Mouse (Mus musculus) MEL (cell line): ENCODE measurements around the gene Rnaset2b.
"Not testable (repeated sequence)": the region's sequence is repeated elsewhere in the genome, so short reads cannot be mapped to it uniquely, and the experiment has no call there.

Source experiments
- CTCF ChIP-seq, 3 experiments: IDR thresholded peaks in 2 of 3; conservative IDR thresholded peaks in 1 of 3; 2 replicates each; pipeline ENCODE4 v1.5.1; 2011 to 2012; ENCODE audit warnings: low read length in 3 of 3, low read depth in 2 of 3, mild to moderate bottlenecking in 2 of 3, improper control_type of control experiment in 1 of 3, inconsistent platforms in 1 of 3, mixed read lengths in 1 of 3, moderate library complexity in 1 of 3; ENCODE audit not compliant: control insufficient read depth in 1 of 3, insufficient read depth in 1 of 3, poor library complexity in 1 of 3, severe bottlenecking in 1 of 3
- GATA1 ChIP-seq: IDR thresholded peaks from 2 replicates; pipeline ENCODE4 v1.6.1; 2011; ENCODE audit warnings: low read depth, low read length, improper control_type of control experiment
- MAFK ChIP-seq: IDR thresholded peaks from 2 replicates; pipeline ENCODE4 v1.6.1; 2011; ENCODE audit warnings: low read depth, mild to moderate bottlenecking, low read length, improper control_type of control experiment, borderline replicate concordance
- MXI1 ChIP-seq: IDR thresholded peaks from 2 replicates; pipeline ENCODE4 v1.6.1; 2011; ENCODE audit warnings: mild to moderate bottlenecking, low read depth, low read length, improper control_type of control experiment
- POLR2A ChIP-seq, 2 experiments: IDR thresholded peaks; 2 replicates each; pipeline ENCODE4 v1.6.1; 2011 to 2012; ENCODE audit warnings: low read length in 2 of 2, mild to moderate bottlenecking in 2 of 2, control low read depth in 1 of 2, improper control_type of control experiment in 1 of 2, low read depth in 1 of 2, moderate library complexity in 1 of 2; ENCODE audit not compliant: control insufficient read depth in 1 of 2, insufficient read depth in 1 of 2, poor library complexity in 1 of 2
- SMC3 ChIP-seq: IDR thresholded peaks from 2 replicates; pipeline ENCODE4 v1.6.1; 2011; ENCODE audit warnings: low read depth, low read length, improper control_type of control experiment
- USF1 ChIP-seq: IDR thresholded peaks from 2 replicates; pipeline ENCODE4 v1.6.1; 2014; ENCODE audit warnings: low read depth, mild to moderate bottlenecking, inconsistent platforms, low read length, improper control_type of control experiment, moderate library complexity
- ZMIZ1 ChIP-seq: IDR thresholded peaks from 2 replicates; pipeline ENCODE4 v1.6.1; 2012; ENCODE audit warnings: low read depth, mild to moderate bottlenecking, inconsistent platforms, low read length, improper control_type of control experiment, moderate library complexity
- ZNF384 ChIP-seq: IDR thresholded peaks from 2 replicates; pipeline ENCODE4 v1.6.1; 2012; ENCODE audit warnings: low read depth, mild to moderate bottlenecking, inconsistent platforms, low read length, improper control_type of control experiment

DNA sequence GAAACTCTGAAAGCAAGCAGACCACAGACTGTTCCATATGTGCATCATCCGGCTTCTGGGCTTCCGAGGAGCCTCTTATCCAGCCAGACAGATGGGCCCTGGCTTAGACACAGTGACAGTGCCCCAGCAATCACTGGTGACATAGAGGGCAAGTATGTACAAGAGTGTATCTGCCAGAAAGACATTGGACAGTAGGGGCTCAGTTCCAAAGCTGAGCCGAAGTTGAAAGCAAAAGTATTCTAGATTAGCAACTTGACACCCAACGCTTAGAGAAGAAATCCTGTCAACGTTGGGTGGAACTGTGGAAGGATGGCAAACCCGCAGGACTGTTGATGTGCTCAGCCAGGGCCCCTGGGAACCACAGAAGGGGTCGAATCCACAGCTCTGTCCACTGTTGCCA, 59.8 kb downstream of the Rnaset2b start:
- TF ChIP-seq CTCF (IDR thresholded peaks at IDR 0.05 in 2 of 3, conservative IDR thresholded peaks at IDR 0.05 in 1 of 3; ENCODE audit: control insufficient read depth in 1 of 3, insufficient read depth in 1 of 3, low read depth in 2 of 3, low read length in 3 of 3, poor library complexity in 1 of 3, severe bottlenecking in 1 of 3); GATA1; USF1; MXI1; SMC3; POLR2A (IDR thresholded peaks at IDR 0.05; ENCODE audit: control insufficient read depth in 1 of 2, insufficient read depth in 1 of 2, low read depth in 1 of 2, low read length in 2 of 2, poor library complexity in 1 of 2); ZMIZ1; MAFK; ZNF384: not testable (repeated sequence)
